Mouse (Mus musculus): ENCODE data around the gene Spopl.
A peak's percentile ranks its signal among the peaks of the same experiment; 100 is the strongest.
"Not testable (repeated sequence)": the region's sequence is repeated elsewhere in the genome, so short reads cannot be mapped to it uniquely, and the experiment has no call there.

The Spopl gene

DNA sequence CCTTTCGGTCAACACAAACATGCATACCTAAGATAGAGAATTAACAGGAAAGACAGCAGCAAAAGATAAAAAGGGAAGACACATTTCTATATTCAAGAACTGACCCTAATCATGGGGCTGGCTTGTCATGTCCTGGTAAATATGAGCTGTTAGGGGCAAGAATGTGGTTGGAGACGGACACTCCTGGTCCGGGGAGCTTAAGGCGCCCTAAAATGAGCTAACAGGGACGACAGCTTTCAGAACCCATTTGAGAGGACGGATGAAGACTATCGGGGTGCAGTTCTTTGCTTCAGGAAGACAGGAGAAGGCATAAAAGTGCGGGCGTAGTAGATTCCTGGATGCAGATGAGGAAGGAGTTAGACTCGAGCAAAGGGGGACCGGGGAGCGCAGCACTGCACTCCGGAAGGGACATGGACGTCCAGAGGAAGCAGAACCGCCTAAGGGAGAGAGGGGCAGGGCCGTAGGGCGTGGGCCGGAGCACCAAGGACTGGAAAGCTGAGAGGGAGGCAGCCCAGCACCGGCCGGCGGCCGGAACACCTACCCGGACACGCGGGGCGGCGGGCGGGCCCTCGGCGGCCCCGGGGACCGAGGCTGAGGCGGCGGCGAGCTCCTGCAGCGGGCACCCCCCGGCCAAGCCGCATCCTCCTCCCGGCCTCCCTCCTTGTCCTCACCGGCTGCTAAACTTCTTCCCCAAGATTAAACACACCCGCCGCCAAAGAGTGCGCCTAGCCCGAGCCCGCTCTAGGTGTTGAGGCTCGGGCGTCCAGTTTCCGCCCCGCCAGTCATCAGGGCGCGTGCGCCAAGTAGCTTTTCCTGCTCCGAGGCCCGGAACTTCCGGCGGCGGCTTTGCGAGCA lies at the start of gene Spopl:
Gene Spopl (minus strand): TSS at position 805 of the 855 bp plus-strand sequence.
- DNase-seq (ENCODE audit: low read depth, low spot score): peak; percentile 63

DNA sequence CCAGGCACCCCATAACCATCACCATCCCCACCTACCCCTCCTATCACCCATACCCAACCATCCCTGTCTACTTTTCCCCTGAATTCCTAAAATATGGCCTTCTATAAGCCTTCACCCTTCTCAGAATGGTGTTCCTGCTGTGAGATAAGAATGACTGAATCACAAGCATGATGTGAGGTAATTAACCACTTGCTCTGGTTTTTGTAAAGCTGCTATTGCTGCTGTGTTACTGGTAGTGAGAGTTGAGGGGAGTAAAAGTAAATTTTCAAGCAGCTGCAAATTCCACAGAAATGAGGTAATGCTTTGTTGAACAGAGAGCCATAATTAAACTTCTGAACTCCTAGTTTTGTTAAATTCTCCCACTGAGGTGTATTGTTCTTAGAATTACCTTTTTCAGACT lies 48.2 kb upstream of the Spopl start:
- no peak for DNase-seq (ENCODE audit: low read depth, low spot score)

DNA sequence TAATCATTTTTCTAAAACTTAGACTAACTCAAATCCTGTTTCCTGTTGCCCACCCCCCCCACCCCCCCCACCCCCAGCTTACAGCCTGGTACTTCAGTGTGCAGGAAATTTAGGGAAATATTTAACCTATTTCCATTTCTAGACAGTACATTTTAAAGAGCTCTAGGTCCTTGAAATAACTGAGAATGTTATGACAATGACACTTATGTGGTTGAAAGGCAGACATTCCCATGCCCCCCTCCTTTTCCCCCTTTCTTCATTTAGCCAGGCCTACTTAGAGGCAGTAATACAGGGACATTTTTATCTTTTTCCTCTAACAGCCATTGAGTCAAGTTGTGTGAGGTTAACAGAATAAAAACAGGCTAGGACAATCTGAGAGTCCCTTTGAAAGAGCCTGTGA lies 46.1 kb upstream of the Spopl start:
- DNase-seq (ENCODE audit: low read depth, low spot score): no peak

DNA sequence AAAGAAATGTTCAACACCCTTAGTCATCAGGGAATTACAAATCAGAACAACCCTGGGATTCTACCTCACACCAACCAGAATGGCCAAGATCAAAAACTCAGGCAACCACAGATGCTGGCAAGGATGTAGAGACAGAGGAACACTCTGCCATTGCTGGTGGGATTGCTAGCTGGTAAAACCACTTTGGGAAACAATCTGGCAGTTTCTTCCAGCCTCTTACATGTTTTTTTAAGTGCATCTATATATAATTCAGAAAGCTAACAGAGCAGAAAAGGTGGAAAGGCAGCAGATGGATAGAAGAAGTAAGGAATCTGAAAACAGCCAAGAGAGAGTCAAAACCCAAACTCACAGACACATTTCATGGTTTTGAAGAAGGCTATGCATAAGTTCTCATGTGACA lies 33.5 kb upstream of the Spopl start:
- DNase-seq (ENCODE audit: low read depth, low spot score): no peak

DNA sequence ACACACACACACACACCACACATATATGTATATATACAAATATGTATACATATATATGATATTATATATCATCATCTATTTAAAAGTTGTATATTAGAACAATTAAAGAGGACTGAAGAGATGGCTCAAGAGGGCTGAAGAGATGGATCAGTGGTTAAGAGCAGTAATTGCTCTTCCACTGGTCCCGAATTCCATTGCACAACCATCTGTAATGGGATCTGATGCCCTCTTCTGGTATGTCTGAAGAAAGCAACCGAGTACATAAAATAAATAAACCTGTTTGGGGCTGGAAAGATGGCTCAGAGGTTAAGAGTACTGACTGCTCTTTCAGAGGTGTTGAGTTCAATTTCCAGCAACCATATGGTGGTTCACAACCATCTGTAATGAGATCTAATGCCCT lies 16.9 kb upstream of the Spopl start:
- no peak for DNase-seq (ENCODE audit: low read depth, low spot score)

DNA sequence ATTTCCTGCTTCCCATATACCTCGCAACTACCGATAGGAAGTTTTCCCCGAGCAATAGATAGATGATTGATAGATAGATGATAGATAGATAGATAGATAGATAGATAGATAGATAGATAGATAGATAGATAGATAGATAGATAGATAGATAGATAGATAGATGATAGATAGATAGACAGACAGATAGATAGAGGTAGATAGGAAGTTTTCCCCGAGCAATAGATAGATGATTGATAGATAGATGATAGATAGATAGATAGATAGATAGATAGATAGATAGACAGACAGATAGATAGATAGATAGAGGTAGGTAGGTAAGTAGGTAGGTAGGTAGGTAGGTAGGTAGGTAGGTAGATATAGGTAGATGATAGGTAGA lies 239 bp upstream of the Spopl start:
- DNase-seq (ENCODE audit: low read depth, low spot score): not testable (repeated sequence)

DNA sequence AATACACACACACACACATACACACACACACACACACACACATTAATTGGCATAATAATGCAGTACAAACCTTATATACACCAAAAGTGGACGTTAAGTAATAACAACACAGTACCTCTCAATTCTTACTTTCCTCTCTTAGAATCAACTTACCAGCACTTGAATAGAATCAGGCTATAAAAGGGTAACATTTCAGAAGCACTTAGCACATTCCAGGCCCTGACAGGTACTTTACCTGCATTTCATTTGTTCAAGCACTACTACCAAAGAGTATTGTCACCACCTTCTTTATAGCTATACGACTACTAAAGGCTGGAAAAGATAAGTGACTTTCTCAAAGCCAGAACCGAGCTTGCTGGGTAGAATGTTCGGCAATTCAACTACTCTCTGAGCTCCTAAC lies 1.3 kb downstream of the Spopl start:
- no peak for DNase-seq (ENCODE audit: low read depth, low spot score)

DNA sequence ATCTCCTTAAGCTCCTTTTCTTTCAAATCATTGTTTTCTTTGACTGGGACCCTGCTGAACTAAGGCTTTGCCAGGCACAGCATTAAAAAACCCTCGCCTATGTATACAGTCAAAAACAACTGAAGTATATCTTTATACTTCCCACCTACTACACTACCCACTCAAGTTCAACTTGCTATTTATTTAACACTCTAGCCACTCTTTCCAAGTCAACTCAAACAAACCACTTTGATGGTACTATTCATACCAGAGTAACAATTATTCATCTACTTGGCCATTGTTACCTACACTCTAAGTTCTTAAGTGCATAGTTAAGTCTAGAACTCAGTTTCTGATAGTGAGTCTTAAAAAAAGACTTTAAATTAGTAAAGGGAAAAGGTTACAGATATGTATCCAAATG lies 3.1 kb downstream of the Spopl start:
- no peak for DNase-seq (ENCODE audit: low read depth, low spot score)

DNA sequence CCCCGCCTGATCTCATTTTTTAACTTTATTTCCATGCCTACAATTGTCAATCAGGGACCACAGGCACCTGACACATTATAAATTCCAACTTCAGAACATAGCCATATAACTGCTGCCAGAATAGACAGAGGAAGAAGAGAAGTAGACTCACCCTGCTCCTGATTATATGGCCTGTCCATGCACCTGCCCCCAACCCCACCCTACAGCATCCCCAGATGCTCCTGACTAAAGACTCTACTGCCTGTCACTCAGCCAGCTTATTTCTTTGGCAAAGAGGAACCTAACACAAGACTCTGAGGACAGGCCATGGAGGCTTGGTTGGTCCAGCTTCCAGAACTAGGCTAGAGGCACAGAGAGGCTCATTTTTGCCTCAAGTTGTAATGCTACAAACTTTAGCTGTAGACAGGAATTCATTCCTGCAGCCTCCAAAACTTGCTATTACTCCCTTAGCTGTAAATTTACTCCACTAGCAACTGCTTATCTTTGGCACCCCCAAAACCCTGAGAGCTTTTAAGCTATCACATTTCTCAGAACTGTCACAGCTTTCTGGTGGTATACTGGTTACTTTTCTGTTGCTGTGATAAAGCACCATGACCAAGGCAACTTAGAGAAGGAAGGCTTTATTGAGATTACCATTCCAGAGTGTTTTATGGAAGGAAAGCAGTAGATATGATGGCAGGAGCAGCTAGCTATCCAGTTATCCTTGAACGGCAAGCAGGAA lies 6.7 kb downstream of the Spopl start:
- no peak for DNase-seq (ENCODE audit: low read depth, low spot score)

DNA sequence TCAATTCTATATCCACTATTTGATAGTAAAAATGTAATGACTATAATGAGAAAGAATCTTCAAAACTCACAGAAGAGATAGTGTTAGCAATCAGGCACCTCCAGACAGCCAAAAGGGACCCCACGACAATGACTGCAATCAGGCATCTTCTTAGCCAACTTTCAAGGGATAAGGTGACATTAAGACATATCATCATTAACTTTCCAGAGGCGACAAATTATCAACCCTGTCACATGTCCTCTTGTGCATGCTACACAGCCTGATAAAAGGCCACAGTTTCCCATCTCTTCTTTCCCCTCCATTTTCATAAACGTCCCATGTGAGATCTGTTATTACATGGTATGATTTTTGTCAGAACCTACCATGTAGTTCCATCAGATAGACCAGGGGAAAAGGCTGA lies 9.0 kb downstream of the Spopl start:
- no peak for DNase-seq (ENCODE audit: low read depth, low spot score)

DNA sequence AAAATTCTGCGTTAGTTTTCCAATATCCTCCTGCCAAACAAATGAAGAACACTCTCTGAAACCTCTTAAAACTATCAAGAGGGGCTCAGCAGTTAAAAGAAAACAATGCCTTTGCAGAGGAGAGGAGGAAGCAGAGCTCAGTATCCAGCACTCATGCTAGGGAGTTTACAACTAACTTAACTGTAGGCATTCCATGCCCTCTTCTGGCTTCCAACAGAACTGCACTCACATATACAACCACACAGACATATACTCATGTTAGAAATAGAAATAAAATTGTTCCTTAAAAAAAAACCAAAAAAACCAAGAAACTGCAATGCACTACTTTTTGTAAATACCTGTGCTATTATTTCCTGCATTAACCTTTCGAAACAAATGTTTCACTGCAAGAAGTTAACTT lies 12.7 kb downstream of the Spopl start:
- DNase-seq (ENCODE audit: low read depth, low spot score): no peak

DNA sequence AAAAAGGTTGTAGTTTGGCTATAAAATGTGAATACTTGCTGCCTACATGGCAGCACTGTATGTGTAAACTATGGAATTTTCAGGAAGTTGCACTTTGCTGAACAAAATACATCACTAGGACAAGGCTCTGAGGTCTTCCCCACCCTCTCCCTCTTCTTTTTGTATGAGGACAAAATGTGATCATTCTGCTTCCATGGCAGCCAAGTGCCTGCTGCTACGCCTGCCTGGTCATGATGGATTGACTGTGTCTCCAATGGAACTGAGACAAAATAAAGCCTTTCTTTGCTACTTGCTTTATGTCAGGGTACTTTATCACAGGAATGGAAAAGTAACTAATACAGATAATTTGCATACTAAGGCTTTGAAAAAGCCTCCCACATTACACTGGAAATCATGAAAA lies 20.7 kb downstream of the Spopl start:
- DNase-seq (ENCODE audit: low read depth, low spot score): no peak

DNA sequence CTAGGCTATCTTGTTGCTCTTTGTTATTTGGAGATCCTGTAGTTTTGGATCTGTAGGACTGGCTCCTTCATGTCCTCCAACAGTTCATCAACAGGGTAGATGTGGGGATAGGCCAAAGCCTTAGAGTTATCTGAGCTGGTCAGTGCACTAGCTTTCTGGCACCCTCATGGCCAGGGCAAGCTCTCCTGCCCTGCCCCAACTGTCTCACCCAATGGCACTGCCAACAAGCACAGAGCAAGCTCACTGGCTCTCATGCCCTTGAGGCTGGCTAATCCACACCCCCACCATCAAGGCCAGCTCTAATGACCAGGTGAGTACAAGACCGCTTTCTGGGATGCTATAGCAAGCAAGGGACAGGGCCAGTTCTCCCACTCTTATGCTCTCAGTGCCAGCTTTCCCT lies 24.7 kb downstream of the Spopl start:
- DNase-seq (ENCODE audit: low read depth, low spot score): no peak

DNA sequence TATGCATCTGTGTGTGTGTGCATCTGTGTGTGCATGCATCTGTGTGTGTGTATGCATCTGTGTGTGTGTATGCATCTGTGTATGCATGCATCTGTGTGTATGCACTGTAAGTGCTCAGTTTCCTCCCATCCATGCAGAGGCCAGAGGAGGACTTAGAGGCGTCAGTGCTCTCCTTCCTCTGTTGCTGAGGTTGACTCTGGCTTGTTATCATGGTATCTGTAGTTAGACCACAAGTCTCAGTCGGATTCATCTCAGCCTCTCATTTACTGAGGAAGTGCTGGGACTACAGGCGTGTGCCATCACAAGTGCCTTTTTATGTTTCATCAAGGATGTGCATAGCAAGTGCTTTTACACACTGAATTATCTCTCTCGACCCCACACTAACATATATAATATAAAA lies 31.9 kb downstream of the Spopl start:
- DNase-seq (ENCODE audit: low read depth, low spot score): no peak

DNA sequence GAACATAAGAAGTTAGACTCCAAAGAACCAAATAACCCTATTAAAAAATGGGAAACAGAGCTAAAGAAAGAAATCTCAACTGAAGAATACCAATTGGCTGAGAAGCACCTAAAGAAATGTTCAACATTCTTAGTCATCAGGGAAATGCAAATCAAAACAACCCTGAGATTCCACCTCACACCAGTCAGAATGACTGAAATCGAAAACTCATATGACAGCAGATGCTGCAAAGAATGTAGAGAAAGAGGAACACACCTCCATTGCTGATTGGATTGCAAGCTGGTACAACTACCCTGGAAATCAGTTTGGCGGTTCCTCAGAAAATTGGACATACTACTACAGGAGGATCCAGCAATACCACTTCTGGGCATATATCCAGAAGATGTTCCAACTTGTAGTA lies 44.2 kb downstream of the Spopl start:
- not testable (repeated sequence) for DNase-seq (ENCODE audit: low read depth, low spot score)

DNA sequence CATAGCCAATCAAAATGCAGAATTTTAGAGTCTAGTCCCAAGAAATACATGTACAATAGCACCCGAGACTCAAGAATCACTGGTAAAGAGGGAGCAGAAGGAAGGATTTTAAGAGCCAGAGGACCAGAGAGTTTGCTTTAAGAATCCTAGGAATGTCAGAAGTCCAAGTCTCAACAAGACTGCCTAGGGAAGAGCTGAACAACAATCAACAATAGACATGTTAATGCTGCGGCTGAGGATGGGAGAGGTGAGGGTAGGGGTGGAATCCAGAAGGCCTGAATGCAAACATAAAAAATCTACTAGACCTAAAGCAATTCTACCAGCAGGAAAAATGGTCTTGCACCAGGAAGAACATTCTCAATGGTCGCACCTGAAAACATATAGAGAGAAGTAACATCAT lies 66.8 kb downstream of the Spopl start:
- no peak for DNase-seq (ENCODE audit: low read depth, low spot score)

DNA sequence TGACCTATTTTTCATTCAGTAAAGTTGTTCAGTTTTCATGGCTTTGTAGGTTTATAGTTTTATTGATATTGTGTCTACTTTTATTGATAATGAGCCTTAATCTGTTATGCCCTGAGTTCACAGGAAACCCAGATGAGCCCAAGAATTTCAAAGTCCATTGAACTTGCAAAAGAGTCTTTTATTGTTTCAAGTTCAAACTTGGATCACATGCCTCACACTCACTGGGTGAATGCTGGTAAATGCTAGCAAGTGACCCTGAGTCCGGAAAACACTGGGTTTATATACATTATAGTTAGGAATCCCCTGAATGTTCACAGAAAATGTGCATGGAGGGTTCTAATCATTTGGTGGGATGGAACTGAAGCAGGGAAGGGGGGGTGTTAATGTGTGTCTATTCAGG lies 90.2 kb downstream of the Spopl start:
- DNase-seq (ENCODE audit: low read depth, low spot score): no peak

DNA sequence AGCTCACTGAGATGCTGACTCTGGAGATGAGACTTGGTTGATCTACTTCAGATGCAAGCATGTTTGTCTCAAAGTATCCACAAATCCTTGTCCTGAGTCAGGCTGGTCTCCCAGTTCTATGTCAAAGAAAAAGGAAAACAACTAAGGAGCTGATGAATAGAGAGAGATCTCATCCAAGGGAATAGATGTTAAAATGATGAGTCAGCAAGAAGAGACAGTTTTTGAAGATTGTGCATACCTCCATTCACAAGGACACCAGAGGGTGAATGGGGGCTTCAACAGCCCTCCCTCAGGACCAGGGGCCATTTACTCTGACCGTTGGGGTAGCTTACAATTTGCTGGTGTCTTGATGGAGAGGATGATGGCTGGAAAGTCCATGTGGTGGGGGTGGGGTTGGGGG lies 104.4 kb downstream of the Spopl start:
- no peak for DNase-seq (ENCODE audit: low read depth, low spot score)

DNA sequence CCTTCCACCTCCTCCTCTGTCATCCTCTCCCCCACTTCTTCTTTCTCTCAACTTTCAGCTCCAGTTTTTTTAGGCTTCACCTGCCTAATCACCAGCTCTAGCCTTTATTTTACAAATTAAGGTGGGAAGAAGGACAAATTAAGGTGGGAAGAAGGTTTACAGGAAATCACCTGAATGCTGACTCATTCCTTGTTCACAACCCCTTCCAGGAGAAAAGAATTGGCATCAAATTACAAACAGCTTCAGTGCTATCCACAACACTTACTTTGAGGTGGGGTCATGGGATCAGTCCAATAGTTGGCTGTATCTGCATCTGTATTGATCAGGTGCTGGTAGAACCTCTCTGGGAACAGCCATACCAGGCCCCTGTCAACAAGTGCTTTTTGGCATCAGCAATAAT lies 114.5 kb downstream of the Spopl start:
- no peak for DNase-seq (ENCODE audit: low read depth, low spot score)
